Mouse (Mus musculus): ENCODE results near the gene Kdelc1.

- no peak for TF ChIP-seq ZC3H11A (IDR thresholded peaks at IDR 0.05; ENCODE audit: borderline replicate concordance, low read depth, low read length)
- no peak for TF ChIP-seq ZNF384 (IDR thresholded peaks at IDR 0.05; ENCODE audit: low read depth, low read length)
- no peak for TF ChIP-seq HCFC1 (IDR thresholded peaks at IDR 0.05; ENCODE audit: borderline replicate concordance, insufficient read depth, low read length)
- no peak for TF ChIP-seq MAFK (IDR thresholded peaks at IDR 0.05; ENCODE audit: insufficient read depth, low read depth, low read length)
- no peak for TF ChIP-seq CHD2 (IDR thresholded peaks at IDR 0.05; ENCODE audit: low read depth, low read length)
Measured at GRCm38 (mm10) chr1:44142747-44143146, 24.1 kb upstream of the Kdelc1 start.

All from ES-E14 (cell line).